Mouse (Mus musculus) MEL (cell line): ENCODE measurements around the gene Atg13. TPM values are rescaled to one million over a fixed set of nuclear protein-coding genes. Genes with fewer than 3 reads are reported as not detected.

Source experiments
- DNase-seq: peaks from one replicate; pipeline ENCODE4 v3.0.0; 2011; ENCODE audit warnings: low read depth, low spot score
- H3K27ac ChIP-seq: 2 replicates; pipeline ENCODE4 v1.5.1; 2012; ENCODE audit warnings: low read depth, mild to moderate bottlenecking, control low read depth, low read length, moderate library complexity; ENCODE audit not compliant: control insufficient read depth
- H3K27me3 ChIP-seq, 2 experiments: fragments of 150-350 bp in 1 of 2; sonication (generic) in 1 of 2; 2 replicates each; pipeline ENCODE4 v1.6.1; 2012; ENCODE audit warnings: low read length in 2 of 2, mild to moderate bottlenecking in 2 of 2, improper control_type of control experiment in 1 of 2, moderate library complexity in 1 of 2; ENCODE audit not compliant: insufficient read depth in 2 of 2, control insufficient read depth in 1 of 2
- H3K36me3 ChIP-seq, 2 experiments: 2 replicates each; pipeline ENCODE4 v1.6.1; 2012 to 2014; ENCODE audit warnings: low read length in 2 of 2, improper control_type of control experiment in 1 of 2, inconsistent platforms in 1 of 2, mild to moderate bottlenecking in 1 of 2; ENCODE audit not compliant: insufficient read depth in 2 of 2, control insufficient read depth in 1 of 2
- H3K4me1 ChIP-seq, 2 experiments: fragments of 150-350 bp in 1 of 2; sonication (generic) in 1 of 2; 2 replicates each; pipeline ENCODE4 v1.6.1; 2012; ENCODE audit warnings: low read length in 2 of 2, improper control_type of control experiment in 1 of 2, mild to moderate bottlenecking in 1 of 2; ENCODE audit not compliant: insufficient read depth in 2 of 2, control insufficient read depth in 1 of 2
- H3K4me3 ChIP-seq, 2 experiments: fragments of 150-350 bp in 1 of 2; sonication (generic) in 1 of 2; 2 replicates each; pipeline ENCODE4 v1.5.1; 2012; ENCODE audit warnings: low read depth in 2 of 2, low read length in 2 of 2, mild to moderate bottlenecking in 2 of 2, moderate library complexity in 2 of 2, control low read depth in 1 of 2, improper control_type of control experiment in 1 of 2; ENCODE audit not compliant: control insufficient read depth in 1 of 2, insufficient read depth in 1 of 2
- H3K79me2 ChIP-seq: 2 replicates; pipeline ENCODE4 v1.6.1; 2012; ENCODE audit warnings: mild to moderate bottlenecking, low read length, moderate library complexity; ENCODE audit not compliant: control insufficient read depth, poor library complexity, insufficient read depth
- H3K9ac ChIP-seq: 2 replicates; pipeline ENCODE4 v1.6.1; 2012; ENCODE audit warnings: low read depth, mild to moderate bottlenecking, control low read depth, low read length, moderate library complexity; ENCODE audit not compliant: control insufficient read depth, poor library complexity, severe bottlenecking
- H3K9me3 ChIP-seq: fragments of 150-350 bp; sonication (generic); replicated peaks from 2 replicates; pipeline ENCODE4 v1.6.1; 2012; ENCODE audit warnings: mild to moderate bottlenecking, low read length, improper control_type of control experiment, moderate library complexity; ENCODE audit not compliant: insufficient read depth
- BHLHE40 ChIP-seq: IDR thresholded peaks from 2 replicates; pipeline ENCODE4 v1.6.1; 2012; ENCODE audit warnings: low read depth, mild to moderate bottlenecking, inconsistent platforms, low read length, improper control_type of control experiment, borderline replicate concordance
- CHD1 ChIP-seq: IDR thresholded peaks from 2 replicates; pipeline ENCODE4 v1.6.1; 2012; ENCODE audit warnings: low read depth, mild to moderate bottlenecking, inconsistent platforms, low read length, improper control_type of control experiment
- CTCF ChIP-seq, 3 experiments: IDR thresholded peaks in 2 of 3; conservative IDR thresholded peaks in 1 of 3; 2 replicates each; pipeline ENCODE4 v1.5.1; 2011 to 2012; ENCODE audit warnings: low read length in 3 of 3, low read depth in 2 of 3, mild to moderate bottlenecking in 2 of 3, improper control_type of control experiment in 1 of 3, inconsistent platforms in 1 of 3, mixed read lengths in 1 of 3, moderate library complexity in 1 of 3; ENCODE audit not compliant: control insufficient read depth in 1 of 3, insufficient read depth in 1 of 3, poor library complexity in 1 of 3, severe bottlenecking in 1 of 3
- EP300 ChIP-seq, 2 experiments: IDR thresholded peaks; 2 replicates each; pipeline ENCODE4 v1.6.1; 2011; ENCODE audit warnings: improper control_type of control experiment in 2 of 2, low read length in 2 of 2, low read depth in 1 of 2, mild to moderate bottlenecking in 1 of 2
- JUND ChIP-seq: IDR thresholded peaks from 2 replicates; pipeline ENCODE4 v1.6.1; 2011; ENCODE audit warnings: low read depth, mild to moderate bottlenecking, improper control_type of control experiment, low read length
- MAFK ChIP-seq: IDR thresholded peaks from 2 replicates; pipeline ENCODE4 v1.6.1; 2011; ENCODE audit warnings: low read depth, mild to moderate bottlenecking, low read length, improper control_type of control experiment, borderline replicate concordance
- MAX ChIP-seq: IDR thresholded peaks from 2 replicates; pipeline ENCODE4 v1.6.1; 2011; ENCODE audit warnings: low read length, improper control_type of control experiment
- MAZ ChIP-seq: IDR thresholded peaks from 2 replicates; pipeline ENCODE4 v1.6.1; 2012; ENCODE audit warnings: low read depth, mild to moderate bottlenecking, inconsistent platforms, low read length, improper control_type of control experiment
- MEF2A ChIP-seq: IDR thresholded peaks from 2 replicates; pipeline ENCODE4 v1.6.1; 2014; ENCODE audit warnings: low read depth, mild to moderate bottlenecking, inconsistent platforms, low read length, improper control_type of control experiment; ENCODE audit not compliant: poor library complexity, insufficient replicate concordance, severe bottlenecking; ENCODE audit errors: extremely low read depth
- MXI1 ChIP-seq: IDR thresholded peaks from 2 replicates; pipeline ENCODE4 v1.6.1; 2011; ENCODE audit warnings: mild to moderate bottlenecking, low read depth, low read length, improper control_type of control experiment
- MYB ChIP-seq: IDR thresholded peaks from 2 replicates; pipeline ENCODE4 v1.6.1; 2011; ENCODE audit warnings: mild to moderate bottlenecking, low read depth, low read length, improper control_type of control experiment
- NRF1 ChIP-seq: IDR thresholded peaks from 2 replicates; pipeline ENCODE4 v1.6.1; 2014; ENCODE audit warnings: low read depth, mild to moderate bottlenecking, inconsistent platforms, low read length, improper control_type of control experiment, moderate library complexity; ENCODE audit not compliant: poor library complexity, insufficient read depth, severe bottlenecking
- POLR2AphosphoS2 ChIP-seq: IDR thresholded peaks from 2 replicates; pipeline ENCODE4 v1.6.1; 2011; ENCODE audit warnings: low read length, improper control_type of control experiment
- POLR2AphosphoS5 ChIP-seq: IDR thresholded peaks from 2 replicates; pipeline ENCODE4 v1.6.1; 2012; ENCODE audit warnings: low read depth, borderline replicate concordance, mild to moderate bottlenecking, inconsistent platforms, low read length, moderate library complexity, mixed read lengths
- RCOR1 ChIP-seq: IDR thresholded peaks from 2 replicates; pipeline ENCODE4 v1.6.1; 2012; ENCODE audit warnings: low read depth, mild to moderate bottlenecking, inconsistent platforms, low read length, improper control_type of control experiment
- SMC3 ChIP-seq: IDR thresholded peaks from 2 replicates; pipeline ENCODE4 v1.6.1; 2011; ENCODE audit warnings: low read depth, low read length, improper control_type of control experiment
- TAL1 ChIP-seq: IDR thresholded peaks from 2 replicates; pipeline ENCODE4 v1.6.1; 2012; ENCODE audit warnings: mild to moderate bottlenecking, inconsistent platforms, low read length, moderate library complexity, mixed read lengths
- UBTF ChIP-seq: IDR thresholded peaks from 2 replicates; pipeline ENCODE4 v1.6.1; 2012; ENCODE audit warnings: low read depth, mild to moderate bottlenecking, inconsistent platforms, low read length, improper control_type of control experiment, moderate library complexity, borderline replicate concordance; ENCODE audit not compliant: insufficient read depth
- USF1 ChIP-seq: IDR thresholded peaks from 2 replicates; pipeline ENCODE4 v1.6.1; 2014; ENCODE audit warnings: low read depth, mild to moderate bottlenecking, inconsistent platforms, low read length, improper control_type of control experiment, moderate library complexity
- USF2 ChIP-seq, 2 experiments: IDR thresholded peaks; 2 replicates each; pipeline ENCODE4 v1.6.1; 2011 to 2012; ENCODE audit warnings: improper control_type of control experiment in 2 of 2, low read length in 2 of 2, borderline replicate concordance in 1 of 2, inconsistent platforms in 1 of 2, low read depth in 1 of 2, mild to moderate bottlenecking in 1 of 2; ENCODE audit not compliant: insufficient read depth in 1 of 2
- ZC3H11A ChIP-seq: IDR thresholded peaks from 2 replicates; pipeline ENCODE4 v1.6.1; 2012; ENCODE audit warnings: low read depth, mild to moderate bottlenecking, inconsistent platforms, low read length, improper control_type of control experiment
- ZKSCAN1 ChIP-seq: IDR thresholded peaks from 2 replicates; pipeline ENCODE4 v1.6.1; 2012; ENCODE audit warnings: low read depth, mild to moderate bottlenecking, inconsistent platforms, low read length, improper control_type of control experiment, moderate library complexity
- ZMIZ1 ChIP-seq: IDR thresholded peaks from 2 replicates; pipeline ENCODE4 v1.6.1; 2012; ENCODE audit warnings: low read depth, mild to moderate bottlenecking, inconsistent platforms, low read length, improper control_type of control experiment, moderate library complexity
- ZNF384 ChIP-seq: IDR thresholded peaks from 2 replicates; pipeline ENCODE4 v1.6.1; 2012; ENCODE audit warnings: low read depth, mild to moderate bottlenecking, inconsistent platforms, low read length, improper control_type of control experiment
- polyA plus RNA-seq, 2 experiments: library from polyadenylated mRNA; stranded (reverse) in 1 of 2; unstranded in 1 of 2; fragments of >175 nt in 1 of 2; fragments of >200 nt in 1 of 2; gene quantifications; 2 replicates each; pipeline versions ENCODE4 v1.2.1 to v1.2.4; 2012; ENCODE audit warnings: low replicate concordance in 2 of 2, low read depth in 1 of 2; ENCODE audit not compliant: insufficient read length in 2 of 2, insufficient read depth in 1 of 2, missing spikeins in 1 of 2
- total RNA-seq: library from RNA; depleted of rRNA; stranded (reverse); fragments of 300-350 nt; gene quantifications from 2 replicates; pipeline ENCODE4 v1.2.3, GENCODE M21; 2012

Gene Atg13
- total and polyA plus RNA-seq, 3 experiments, result 8.4 to 27.7 TPM; not detected in 1

- H3K9me3 ChIP-seq, result no peaks in the 10 kb centered on the region
- TF ChIP-seq TAL1, result no peak
- no peak for TF ChIP-seq NRF1
- no peak for TF ChIP-seq ZMIZ1
- no peak for TF ChIP-seq SMC3
- no peak for TF ChIP-seq CHD1
- no peak for TF ChIP-seq BHLHE40
- TF ChIP-seq MYB, result no peak
- TF ChIP-seq UBTF, result no peak
- TF ChIP-seq CTCF (IDR thresholded peaks at IDR 0.05 in 2 of 3, conservative IDR thresholded peaks at IDR 0.05 in 1 of 3; ENCODE audit: control insufficient read depth in 1 of 3, insufficient read depth in 1 of 3, low read depth in 2 of 3, low read length in 3 of 3, poor library complexity in 1 of 3, severe bottlenecking in 1 of 3), result no peak
- DNase-seq, result no peak
- no peak overlapping the region for H3K9ac ChIP-seq
- no peak overlapping the region for H3K4me3 ChIP-seq
- no peaks in the 10 kb centered on the region for H3K79me2 ChIP-seq
- H3K36me3 ChIP-seq, result no peaks in the 10 kb centered on the region; a peak in 1 of 4 replicates
- H3K4me1 ChIP-seq, result no peaks in the 10 kb centered on the region
- H3K27ac ChIP-seq, result no peak overlapping the region
- no peaks in the 10 kb centered on the region for H3K27me3 ChIP-seq
These were observed 34.0 kb downstream of the Atg13 start for GRCm38 (mm10) chr2:91676420-91676819.

- no peaks in the 10 kb centered on the region for H3K4me1 ChIP-seq
These were observed 35.5 kb downstream of the Atg13 start for GRCm38 (mm10) chr2:91674895-91675294.

More at GRCm38 (mm10) chr2:91674895-91675294, 35.5 kb downstream of the Atg13 start:
- DNase-seq, result no peak
- no peak overlapping the region for H3K4me3 ChIP-seq
- H3K9ac ChIP-seq, result no peak overlapping the region
- H3K79me2 ChIP-seq, result no peaks in the 10 kb centered on the region
- no peaks in the 10 kb centered on the region for H3K27me3 ChIP-seq
- no peaks in the 10 kb centered on the region for H3K9me3 ChIP-seq
- no peaks in the 10 kb centered on the region; a peak in 1 of 4 replicates for H3K36me3 ChIP-seq
- H3K27ac ChIP-seq, result no peak overlapping the region
- TF ChIP-seq RCOR1 (no peak), MYB (no peak), ZNF384 (no peak), BHLHE40 (no peak), CHD1 (no peak), USF1 (no peak), MEF2A (no peak), MAZ (no peak), POLR2AphosphoS2 (no peak), CTCF (IDR thresholded peaks at IDR 0.05 in 2 of 3, conservative IDR thresholded peaks at IDR 0.05 in 1 of 3; ENCODE audit: control insufficient read depth in 1 of 3, insufficient read depth in 1 of 3, low read depth in 2 of 3, low read length in 3 of 3, poor library complexity in 1 of 3, severe bottlenecking in 1 of 3) (no peak), ZC3H11A (no peak), USF2 (IDR thresholded peaks at IDR 0.05; ENCODE audit: borderline replicate concordance in 1 of 2, insufficient read depth in 1 of 2, low read depth in 1 of 2, low read length in 2 of 2) (no peak), POLR2AphosphoS5 (no peak), MAX (no peak), MXI1 (no peak), JUND (no peak), MAFK (no peak), EP300 (IDR thresholded peaks at IDR 0.05; ENCODE audit: low read depth in 1 of 2, low read length in 2 of 2) (no peak), ZKSCAN1 (no peak)
